Mouse (Mus musculus) c-Kit-negative CD71-positive TER-119-positive erythroid progenitor cells, embryonic 14.5 days (primary cell): ENCODE results near the gene Itpkb.

Experiments
- DNase-seq: peaks from one replicate; pipeline ENCODE4 v3.0.0-alpha.2; 2013; ENCODE audit warnings: low read depth, low spot score

Itpkb gene

DNA sequence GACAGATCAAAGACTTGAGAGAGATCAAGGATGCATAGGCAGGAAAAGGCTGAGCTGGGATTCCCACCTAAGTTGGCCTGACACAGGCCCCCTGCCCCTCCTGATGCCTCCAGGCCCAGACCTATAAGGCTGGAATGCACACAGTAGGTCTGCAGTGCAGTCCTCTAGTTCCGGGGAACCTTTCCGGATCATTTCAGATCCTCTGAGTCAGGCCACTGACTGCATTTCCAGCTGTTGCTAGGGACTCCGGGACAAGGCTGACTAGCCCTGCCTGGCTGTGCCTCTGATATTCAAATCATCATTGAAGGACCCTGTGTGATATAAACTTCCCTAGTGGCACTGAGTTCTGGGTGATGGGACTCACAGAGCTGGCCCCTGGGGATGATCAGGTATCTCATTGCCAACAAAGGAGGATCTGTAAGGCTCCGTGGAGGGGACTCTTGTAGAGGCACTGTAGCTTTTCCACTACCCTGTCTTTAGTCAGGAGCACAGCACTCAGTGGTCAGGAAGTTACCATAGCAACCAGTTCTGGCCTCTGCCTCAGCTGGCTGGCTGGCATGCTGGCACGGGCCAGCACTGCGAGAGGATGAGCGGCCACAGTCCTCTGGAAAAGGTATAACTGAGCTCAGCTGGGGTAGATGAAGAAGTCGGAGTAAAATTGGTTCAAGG, 90.3 kb downstream of the Itpkb start:
- DNase-seq: no peak

DNA sequence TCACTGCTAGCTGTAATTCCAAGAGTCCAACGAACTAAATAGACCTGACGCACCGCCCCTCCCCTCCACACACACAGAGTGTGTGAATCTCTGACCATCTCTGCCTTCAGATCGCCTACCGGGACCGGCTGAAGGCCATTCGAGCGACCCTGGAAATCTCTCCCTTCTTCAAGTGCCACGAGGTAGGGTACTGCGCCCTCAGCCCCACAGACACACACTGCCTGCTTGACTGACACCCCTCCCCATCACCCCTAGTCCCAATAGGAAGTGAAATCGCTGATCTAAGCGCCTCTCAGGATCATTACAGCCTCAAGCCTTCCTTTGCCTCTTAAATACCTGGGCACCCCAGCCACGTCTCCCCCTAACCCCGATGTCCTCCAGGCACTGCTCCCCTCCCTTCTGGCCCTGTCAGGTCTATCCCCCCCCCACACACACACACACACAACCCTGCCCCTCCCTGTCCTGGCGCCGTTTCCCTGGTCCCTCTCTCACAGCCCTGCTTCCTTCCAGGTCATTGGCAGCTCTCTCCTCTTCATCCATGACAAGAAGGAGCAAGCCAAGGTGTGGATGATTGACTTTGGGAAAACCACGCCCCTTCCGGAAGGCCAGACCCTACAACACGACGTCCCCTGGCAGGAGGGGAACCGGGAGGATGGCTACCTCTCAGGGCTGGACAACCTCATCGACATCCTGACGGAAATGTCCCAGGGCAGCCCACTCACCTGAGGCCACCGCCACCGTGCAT, 91.1 kb downstream of the Itpkb start:
- DNase-seq: no peak

DNA sequence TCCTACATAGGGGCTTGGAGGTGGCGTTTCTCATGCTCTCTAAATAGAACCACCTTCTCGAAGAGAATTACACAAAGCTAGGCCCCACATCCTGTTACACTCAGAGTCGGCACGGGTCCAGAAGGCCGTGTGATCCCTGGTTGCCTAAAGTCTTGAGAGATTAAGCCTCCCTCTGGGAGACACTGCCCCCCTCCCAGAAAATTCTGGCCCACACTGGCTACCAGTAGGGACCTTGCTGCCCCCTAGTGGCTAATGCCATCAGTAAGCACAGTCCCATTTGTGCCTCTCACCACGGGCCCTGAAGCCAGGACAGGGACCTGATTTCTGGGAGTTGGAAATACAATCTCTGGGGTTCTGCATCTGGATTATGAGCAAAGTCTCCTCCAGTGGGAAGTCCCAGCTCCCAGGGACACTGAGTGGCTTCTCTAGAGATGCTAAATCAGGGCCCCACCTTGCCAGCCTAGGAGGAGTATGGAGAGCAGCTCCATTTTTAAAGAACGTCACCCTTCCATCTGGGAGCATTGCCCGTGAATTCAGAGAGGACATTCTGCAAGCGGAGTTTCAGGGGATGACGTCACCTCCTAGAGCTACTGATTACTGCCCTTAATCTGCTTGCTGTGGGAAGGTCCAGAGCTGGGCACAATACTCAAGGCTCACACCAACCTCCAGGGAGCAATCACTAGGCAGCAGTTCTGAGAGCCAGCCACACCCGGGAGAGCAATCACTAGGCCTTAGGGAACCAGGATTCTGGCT, 92.0 kb downstream of the Itpkb start:
- DNase-seq: peak; percentile 19

DNA sequence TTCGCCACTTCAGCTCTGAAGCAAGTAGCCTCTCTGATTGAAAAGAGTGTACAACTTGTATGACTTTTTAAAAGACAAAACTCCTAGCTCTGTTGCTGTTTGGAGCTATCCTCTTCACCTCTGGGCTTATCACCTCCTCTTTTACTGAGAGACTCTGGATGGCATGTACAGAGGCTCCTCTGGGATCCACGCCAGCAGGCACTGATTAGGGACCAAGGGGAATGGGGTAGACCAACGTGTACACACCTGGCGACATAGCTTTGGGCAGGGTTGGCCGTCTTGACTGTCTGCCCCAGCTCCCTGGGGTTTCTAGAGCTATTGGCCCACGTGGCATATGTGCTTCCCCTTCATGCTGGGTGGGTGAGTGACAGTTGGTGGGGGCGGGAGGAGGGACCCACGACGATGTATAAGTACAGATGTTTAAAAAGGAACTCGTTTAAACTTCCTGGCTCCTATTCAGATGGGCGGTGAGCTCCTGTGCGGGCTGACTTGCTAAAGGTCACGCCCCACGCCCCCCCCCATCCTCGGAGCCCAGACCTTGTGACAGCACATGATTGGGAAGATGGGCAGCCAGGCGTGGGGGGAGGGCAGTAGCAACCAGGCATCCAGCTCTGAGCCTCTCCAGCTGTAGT, 92.8 kb downstream of the Itpkb start:
- no peak for DNase-seq

DNA sequence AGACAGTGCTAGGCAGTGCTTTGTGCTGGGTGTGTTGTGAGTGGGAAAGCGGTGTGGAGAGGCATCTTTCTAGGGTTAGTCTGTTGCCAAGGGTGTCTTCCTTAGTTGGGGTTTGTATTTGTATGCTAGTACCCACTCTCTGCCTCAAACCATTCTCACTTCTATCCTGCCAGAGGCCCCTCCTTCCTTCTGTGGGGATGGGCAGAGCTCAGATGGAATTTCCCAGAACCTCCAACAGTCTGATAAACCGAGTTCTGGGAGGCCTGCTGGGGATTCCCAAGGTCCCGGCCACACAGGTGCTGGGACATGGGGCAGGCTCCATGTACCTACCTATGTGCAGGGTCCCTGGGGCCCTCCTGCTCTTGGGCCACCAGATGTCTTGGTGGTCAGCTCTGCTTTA, 93.6 kb downstream of the Itpkb start:
- no peak for DNase-seq

DNA sequence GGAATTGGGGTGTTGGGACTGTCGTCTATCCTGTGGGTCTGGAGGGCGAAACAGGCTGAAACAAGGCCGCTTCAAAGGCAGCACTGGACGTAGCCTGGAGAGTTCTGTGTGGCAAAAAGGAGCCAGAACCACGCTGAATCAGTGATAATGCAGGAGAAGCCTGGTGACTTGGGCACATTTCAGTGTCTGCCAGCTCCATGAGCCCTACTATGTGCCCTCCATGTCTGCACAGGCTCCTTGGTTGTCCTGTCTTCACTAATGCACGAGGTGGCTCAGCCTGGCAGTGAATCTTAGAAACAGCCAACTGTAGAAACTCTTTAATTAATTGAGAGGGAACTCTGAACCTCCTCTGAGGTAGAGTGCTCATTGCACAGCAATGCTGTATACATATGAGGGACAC, 96.1 kb downstream of the Itpkb start:
- no peak for DNase-seq

DNA sequence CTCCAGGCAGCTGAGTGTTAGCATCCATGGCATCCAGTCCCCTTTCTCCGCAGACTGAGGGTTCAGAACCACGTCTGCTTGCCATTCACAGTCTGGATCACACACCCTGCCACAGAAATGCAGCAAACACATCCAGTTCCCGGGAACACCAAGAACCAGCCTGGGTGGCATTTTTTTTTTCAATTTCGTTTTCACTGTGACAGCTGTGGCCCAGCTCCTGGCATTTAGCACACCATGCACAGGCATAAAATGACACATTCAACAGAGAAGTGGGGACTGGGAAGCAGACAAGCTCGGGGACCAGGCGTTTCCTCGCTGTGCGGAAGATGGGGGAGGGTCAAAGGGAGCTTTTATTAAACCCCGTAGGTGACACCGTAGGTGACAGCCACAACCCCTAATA, 97.4 kb downstream of the Itpkb start:
- no peak for DNase-seq

DNA sequence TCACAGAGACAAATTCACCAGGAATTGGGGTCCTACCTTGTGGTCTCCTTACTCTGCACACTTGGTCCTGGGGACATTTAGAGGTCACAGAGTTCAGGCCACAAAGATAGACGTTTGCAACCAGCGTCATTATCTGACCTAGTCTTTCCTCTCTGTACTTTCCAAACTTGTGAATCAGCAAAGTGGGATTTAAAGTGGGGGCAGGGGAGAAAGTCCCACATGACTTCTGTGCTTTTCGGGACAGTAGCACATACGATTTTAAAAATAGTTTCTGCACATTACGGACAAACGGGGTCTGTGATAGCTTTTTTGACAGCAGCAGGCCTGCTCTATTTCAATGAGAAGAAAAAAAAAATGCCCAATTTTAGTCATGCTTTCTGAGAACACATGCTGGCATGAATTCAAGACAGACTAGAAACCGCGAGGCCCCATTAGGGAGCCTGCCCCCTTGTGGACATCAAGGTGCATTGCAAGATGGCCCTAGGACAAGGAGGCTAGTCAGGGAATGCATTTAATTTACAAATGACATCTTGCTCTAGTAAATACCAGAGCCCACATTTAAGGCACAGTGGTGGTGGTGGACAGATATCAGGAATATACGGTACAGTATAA, 97.9 kb downstream of the Itpkb start:
- DNase-seq: peak; percentile 42

DNA sequence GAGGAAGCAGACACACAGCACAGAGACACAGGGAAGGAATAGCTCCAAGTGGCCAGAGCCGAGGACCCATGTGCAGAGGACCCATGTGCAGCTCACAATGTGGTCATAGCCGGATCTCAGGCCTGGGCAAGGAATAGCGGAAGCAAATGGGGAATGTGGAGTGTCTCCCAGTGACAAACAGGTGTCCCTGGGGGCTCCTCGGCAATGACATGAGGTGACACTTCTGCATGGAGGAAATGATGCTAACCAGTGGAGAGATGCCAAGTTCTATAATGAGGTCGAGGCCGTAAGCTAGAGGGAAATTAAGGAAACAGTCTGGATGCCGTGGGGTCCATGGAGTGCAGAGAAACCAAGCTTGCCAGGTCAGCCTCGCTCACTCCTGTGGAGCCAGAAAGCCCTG, 98.6 kb downstream of the Itpkb start:
- DNase-seq: no peak

DNA sequence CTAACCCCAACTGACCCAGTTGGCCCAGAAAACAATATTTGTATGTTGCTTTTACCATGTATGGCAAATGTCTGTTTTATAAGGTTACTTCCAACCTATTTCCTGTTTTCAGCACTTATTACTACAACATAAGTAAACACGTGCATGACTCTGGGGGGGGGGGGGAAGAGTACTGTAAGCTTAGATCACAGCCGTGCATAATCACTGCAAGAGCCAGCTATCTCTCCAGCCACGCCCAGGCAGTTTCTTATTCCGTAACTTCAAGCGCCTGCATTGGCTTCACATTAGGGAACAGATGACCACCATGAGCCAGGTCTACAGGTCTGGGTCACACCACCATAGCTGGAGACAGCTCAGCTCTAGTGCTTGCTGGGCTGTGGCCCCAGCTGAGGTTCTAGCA, 99.5 kb downstream of the Itpkb start:
- no peak for DNase-seq

DNA sequence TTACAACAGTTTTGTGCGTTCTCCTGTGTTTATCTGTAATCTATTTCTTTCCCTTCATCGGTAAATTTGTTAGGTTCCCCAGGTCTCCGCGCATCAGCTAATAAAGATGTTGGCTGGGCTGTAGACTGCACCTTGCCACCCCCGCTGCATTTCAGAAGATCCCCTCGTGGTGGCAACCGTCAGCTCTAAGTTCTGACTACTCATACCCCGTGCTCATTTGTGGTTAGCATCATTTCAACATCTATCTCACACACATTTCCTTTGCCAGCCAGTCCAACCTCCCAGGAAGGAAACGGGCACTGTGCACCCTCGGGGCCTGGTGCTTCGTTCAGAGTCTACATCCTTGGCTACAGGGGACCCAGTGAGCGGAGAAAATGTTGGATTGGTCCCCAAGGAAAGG, 101.5 kb downstream of the Itpkb start:
- no peak for DNase-seq

DNA sequence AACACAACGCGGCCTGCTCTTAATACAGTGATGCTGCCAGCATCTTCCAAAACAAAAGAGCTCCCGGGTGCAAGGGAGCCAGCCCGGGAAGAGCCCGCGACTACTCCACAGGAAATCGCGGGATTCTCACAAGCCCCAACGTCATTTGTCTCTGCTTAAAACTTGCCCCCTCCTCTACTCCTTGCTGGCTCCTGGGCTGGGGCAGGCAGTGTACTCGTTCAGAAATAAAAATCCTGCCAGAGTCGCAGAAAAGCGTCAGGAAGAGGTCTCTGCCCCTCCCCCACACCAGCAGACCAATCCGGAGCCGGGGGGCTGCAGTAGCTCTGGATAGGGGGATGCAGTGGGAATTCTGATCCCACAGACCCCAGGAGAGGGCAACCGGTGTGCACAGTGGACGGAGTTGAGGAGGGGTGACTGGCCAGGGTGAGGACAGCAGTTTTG, 102.8 kb downstream of the Itpkb start:
- DNase-seq: no peak

DNA sequence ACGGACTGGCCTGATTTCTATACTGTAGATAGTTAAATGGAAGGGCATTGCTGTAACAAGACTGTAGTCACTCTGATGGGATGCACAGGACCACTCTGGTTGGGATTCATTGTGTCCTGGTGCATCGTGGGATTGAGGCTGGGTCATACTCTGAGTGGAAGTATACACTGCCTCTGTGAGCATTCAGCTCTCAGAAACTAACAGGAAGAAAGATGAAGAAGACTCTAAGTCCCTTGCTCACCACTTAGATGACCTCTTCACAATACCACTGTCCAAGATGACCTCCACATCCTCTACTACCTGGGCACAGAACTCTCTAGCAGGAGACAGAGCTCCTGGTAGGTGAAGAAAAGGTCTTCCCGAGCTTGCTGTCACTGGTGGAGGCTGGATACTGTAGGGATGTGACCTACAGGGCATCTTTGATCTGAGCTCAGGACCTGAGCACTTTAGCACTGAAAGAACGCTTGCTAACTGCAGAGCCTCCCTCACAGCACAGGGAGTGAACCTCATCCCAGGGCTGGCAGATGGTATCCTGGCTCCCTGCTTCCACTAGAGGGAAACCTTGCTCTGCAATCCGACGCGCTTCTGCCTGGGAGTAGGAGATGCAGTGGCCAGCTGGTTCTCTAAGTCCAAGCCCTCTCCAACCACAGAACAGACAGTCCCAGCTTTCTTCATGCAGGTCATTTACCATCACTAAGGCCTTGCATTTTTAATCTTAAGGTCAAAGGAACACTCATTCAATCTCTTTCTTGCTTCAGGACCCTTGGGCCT, 103.7 kb downstream of the Itpkb start:
- no peak for DNase-seq

DNA sequence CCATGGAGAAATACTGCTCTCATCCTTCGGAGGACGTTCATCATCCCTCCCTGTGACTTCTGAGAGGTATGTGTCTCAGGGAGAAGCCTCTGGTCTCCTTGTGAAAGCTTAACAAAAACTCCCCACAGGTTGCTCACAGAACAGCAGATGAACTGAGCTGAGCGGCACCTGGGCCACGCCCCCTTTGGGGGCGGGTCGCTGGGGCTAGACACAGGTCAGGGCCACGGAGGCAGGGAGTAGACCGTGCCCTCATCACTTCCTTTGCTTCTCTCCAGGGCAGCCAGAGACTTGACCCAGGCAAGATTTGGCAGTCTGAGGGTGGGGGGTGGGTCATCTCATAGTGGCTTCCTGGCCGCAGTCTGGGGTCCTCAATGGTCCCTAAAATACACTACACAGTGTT, 104.6 kb downstream of the Itpkb start:
- no peak for DNase-seq

DNA sequence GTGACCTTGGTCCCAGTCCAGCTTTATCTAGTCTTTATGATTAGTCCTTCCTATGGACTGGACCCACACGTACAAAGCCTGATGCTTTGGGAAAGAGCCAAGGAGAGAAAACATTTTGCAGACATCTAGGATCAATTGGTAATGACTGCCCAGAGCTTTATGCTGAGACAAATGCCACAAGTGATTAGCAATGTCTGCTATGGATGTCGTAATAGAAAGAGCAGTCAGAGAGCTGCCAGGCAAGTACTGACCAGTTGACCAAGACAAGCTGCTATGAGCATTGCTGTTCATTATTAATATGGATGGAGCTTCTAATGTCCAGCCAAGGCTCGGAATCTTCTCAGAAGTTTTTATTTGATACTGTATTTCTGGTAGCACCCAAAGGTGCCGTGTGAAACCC, 109.2 kb downstream of the Itpkb start:
- no peak for DNase-seq

DNA sequence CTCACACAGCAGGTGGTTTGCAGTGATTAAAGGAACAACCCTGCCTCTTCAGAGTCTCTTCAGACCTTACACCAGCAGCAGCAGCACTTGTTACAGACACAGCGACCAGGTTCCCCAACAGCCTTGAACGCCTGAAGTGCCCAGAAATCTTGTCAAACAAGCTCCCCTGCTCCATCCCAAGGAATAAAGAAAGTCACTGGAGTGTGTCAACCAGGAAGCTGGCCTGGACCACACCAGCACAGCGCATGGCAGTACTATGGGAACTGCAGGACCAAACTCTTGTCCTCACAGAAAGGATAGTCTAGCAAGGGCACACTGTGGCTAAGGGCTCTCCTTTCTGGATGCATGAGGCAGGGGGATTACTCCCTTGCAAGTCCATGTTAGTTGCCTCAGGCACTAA, 114.1 kb downstream of the Itpkb start:
- no peak for DNase-seq

DNA sequence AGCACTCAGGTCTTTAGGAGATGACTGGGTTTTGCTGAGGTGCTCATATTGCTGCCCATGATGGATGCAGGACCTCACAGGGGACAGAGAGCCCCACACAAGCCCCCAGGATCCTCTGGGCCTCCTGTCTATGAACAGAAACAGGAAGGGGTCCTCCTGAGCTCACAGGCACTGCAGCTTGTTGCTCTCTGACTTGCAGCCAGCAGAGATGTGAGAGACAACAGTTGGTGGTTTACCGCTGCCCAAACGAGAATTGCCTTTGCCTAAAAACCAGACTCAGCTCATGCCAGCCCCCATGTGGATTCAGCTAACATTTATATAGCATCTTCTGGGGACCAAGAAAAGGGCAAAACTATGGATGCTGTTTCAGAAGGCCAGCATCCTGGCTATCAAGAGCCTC, 119.4 kb downstream of the Itpkb start:
- no peak for DNase-seq

DNA sequence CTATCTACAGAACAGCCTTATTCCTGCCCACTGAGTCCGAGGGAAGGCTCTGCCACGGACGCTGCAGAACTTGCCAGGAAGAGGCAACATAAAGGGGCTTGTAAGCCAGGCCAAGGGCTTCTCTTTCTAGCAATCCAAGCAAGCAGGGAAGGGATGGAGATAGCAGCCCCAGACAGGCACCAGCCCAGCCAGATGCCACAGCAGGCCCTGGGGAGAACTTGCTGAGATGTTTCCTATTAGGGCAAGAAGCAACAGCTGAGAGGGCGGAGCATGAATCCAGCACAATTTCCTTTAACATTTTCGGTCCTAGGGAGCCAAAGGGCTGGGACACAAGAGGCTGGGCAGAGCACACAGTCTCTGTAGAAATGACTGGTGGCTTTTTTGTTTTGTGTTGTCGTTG, 128.0 kb downstream of the Itpkb start:
- no peak for DNase-seq

DNA sequence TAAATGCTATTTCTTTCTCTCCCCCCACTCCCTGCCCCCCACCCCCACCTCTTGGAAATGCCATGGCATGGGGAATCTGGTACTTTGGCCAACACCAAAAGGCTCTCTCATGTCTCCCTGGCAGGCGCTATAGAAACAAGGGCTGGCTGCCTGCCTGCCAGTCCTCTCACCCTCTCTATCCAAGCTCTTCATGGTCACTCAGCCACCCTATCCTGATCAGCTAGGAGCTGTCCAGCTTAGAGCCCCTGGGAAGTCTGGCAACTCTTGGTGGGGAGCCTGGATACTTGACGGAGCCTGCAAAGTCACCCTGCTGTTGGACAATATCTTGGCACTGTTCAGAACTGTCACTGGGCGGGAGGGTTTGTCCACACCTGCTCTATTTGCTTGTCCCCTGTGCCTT, 128.4 kb downstream of the Itpkb start:
- DNase-seq: no peak

DNA sequence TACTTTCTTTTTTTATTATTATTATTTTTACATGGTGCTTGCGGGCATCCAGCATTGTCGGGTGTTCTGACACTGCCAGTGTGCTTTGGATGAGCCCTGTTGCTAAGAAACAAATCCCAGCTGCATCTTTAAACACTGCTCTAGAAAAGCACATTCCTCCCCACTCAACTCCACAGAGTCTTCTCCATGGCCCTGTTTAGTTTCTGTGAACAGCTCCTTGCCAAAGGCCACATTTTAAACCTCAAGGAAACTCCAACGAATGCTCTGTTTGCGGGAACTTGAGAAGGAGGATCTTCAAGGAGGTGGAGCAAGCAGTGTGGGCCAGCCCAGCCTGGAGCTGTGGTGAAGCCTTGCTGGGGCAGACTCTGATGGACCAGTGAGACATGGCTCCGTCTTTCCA, 130.4 kb downstream of the Itpkb start:
- no peak for DNase-seq

DNA sequence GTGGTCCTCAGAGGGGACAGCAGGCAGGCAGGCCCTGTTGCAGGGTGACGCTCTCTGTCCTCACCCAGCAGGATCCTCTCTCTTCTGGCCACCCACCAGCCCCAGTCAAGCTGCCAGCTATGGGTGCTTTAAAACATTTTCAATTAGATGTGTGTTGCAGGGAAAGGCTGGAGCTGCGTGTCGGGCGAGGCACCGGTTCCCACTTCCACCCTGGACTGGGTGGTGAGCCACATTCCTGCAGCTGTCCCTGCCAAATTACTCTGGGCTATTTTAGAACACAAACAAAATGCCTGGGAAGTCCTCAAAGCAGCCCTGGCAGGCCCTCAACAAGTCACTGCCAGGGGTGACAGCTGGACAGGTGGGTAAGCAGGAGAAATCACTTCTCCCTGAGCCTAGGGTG, 132.1 kb downstream of the Itpkb start:
- DNase-seq: no peak
